Mouse (Mus musculus) ES-Bruce4 (cell line): ENCODE data around the gene Nr2c1. TPM values are rescaled to one million over a fixed set of nuclear protein-coding genes. Genes with fewer than 3 reads are reported as not detected.

ENCODE experiments used
- H3K27ac ChIP-seq: 2 replicates; pipeline ENCODE4 v1.5.1; 2012; ENCODE audit warnings: low read length, inconsistent platforms; ENCODE audit not compliant: insufficient read depth
- H3K27me3 ChIP-seq: 2 replicates; pipeline ENCODE4 v1.6.1; 2012; ENCODE audit warnings: mild to moderate bottlenecking, low read length, inconsistent platforms; ENCODE audit not compliant: control insufficient read depth, poor library complexity, insufficient read depth, severe bottlenecking
- H3K36me3 ChIP-seq: 2 replicates; pipeline ENCODE4 v1.6.1; 2012; ENCODE audit warnings: inconsistent platforms, mild to moderate bottlenecking, low read length, moderate library complexity; ENCODE audit not compliant: control insufficient read depth, poor library complexity, insufficient read depth, severe bottlenecking
- H3K4me1 ChIP-seq: one replicate; pipeline ENCODE4 v1.8.1; 2011; ENCODE audit warnings: low read length; ENCODE audit not compliant: control insufficient read depth, insufficient read depth
- H3K4me3 ChIP-seq: 2 replicates; pipeline ENCODE4 v1.5.1; 2011; ENCODE audit warnings: low read depth, mild to moderate bottlenecking, low read length
- H3K9ac ChIP-seq: 2 replicates; pipeline ENCODE4 v1.6.1; 2012; ENCODE audit warnings: low read depth, mild to moderate bottlenecking, inconsistent platforms; ENCODE audit not compliant: poor library complexity, severe bottlenecking
- H3K9me3 ChIP-seq: replicated peaks from 2 replicates; pipeline ENCODE4 v1.6.1; 2012; ENCODE audit warnings: mild to moderate bottlenecking, low read length, inconsistent platforms; ENCODE audit not compliant: control insufficient read depth, poor library complexity, insufficient read depth, severe bottlenecking
- CTCF ChIP-seq: IDR thresholded peaks from one replicate; pipeline ENCODE4 v1.8.1; 2011; ENCODE audit warnings: low read depth, low read length
- EP300 ChIP-seq: IDR thresholded peaks from 2 replicates; pipeline ENCODE4 v1.6.1; 2011; ENCODE audit warnings: low read depth, low read length; ENCODE audit not compliant: insufficient read depth
- POLR2A ChIP-seq: IDR thresholded peaks from one replicate; pipeline ENCODE4 v1.8.1; 2011; ENCODE audit warnings: low read length; ENCODE audit not compliant: insufficient read depth
- polyA plus RNA-seq: library from polyadenylated mRNA; stranded (reverse); fragments of >200 nt; gene quantifications from 2 replicates; pipeline ENCODE4 v1.2.4, GENCODE M21; 2011; ENCODE audit warnings: low read depth; ENCODE audit not compliant: missing spikeins, insufficient read depth, insufficient read length

The Nr2c1 gene
- polyA plus RNA-seq, 1 experiment, result 8.8 TPM

- Histone ChIP-seq H3K4me1 (no peaks in the 10 kb centered on the region), H3K9ac (no peak overlapping the region), H3K9me3 (no peaks in the 10 kb centered on the region), H3K36me3 (peaks cover 6% of the 10 kb centered on the region), H3K27ac (no peak overlapping the region), H3K4me3 (no peak overlapping the region), H3K27me3 (no peaks in the 10 kb centered on the region)
- TF ChIP-seq EP300 (no peak), POLR2A (no peak), CTCF (no peak)
These were observed 14.2 kb downstream of the Nr2c1 start for GRCm38 (mm10) chr10:94162031-94162430.

- Histone ChIP-seq H3K27ac (no peak overlapping the region), H3K9me3 (no peaks in the 10 kb centered on the region), H3K4me1 (no peaks in the 10 kb centered on the region), H3K4me3 (no peak overlapping the region), H3K36me3 (peaks cover 9% of the 10 kb centered on the region), H3K27me3 (no peaks in the 10 kb centered on the region), H3K9ac (no peak overlapping the region)
- TF ChIP-seq CTCF (no peak), POLR2A (no peak), EP300 (no peak)
These were observed 16.5 kb downstream of the Nr2c1 start for GRCm38 (mm10) chr10:94164104-94164845.

- Histone ChIP-seq H3K4me3 (no peak overlapping the region), H3K9me3 (no peaks in the 10 kb centered on the region), H3K4me1 (no peaks in the 10 kb centered on the region), H3K27ac (no peak overlapping the region), H3K27me3 (no peaks in the 10 kb centered on the region), H3K9ac (no peak overlapping the region), H3K36me3 (peaks cover 9% of the 10 kb centered on the region)
- TF ChIP-seq CTCF (no peak), EP300 (no peak), POLR2A (no peak)
These were observed 17.6 kb downstream of the Nr2c1 start for GRCm38 (mm10) chr10:94165426-94165825.

GRCm38 (mm10) chr10:94167051-94167750 lies 19.4 kb downstream of the Nr2c1 start:
- no peak for TF ChIP-seq EP300
- TF ChIP-seq CTCF, result no peak
- Histone ChIP-seq H3K36me3 (peaks cover 11% of the 10 kb centered on the region), H3K9me3 (no peaks in the 10 kb centered on the region)

GRCm38 (mm10) chr10:94171440-94172130 lies 23.8 kb downstream of the Nr2c1 start:
- H3K36me3 ChIP-seq, result peaks cover 9% of the 10 kb centered on the region
- H3K4me1 ChIP-seq, result peaks cover 1% of the 10 kb centered on the region
- TF ChIP-seq POLR2A, result no peak
- no peak for TF ChIP-seq CTCF
- TF ChIP-seq EP300, result no peak
- H3K9me3 ChIP-seq, result no peaks in the 10 kb centered on the region
- no peaks in the 10 kb centered on the region for H3K27me3 ChIP-seq
- no peak overlapping the region for H3K27ac ChIP-seq
- no peak overlapping the region for H3K4me3 ChIP-seq
- no peak overlapping the region for H3K9ac ChIP-seq

More at GRCm38 (mm10) chr10:94167051-94167750, 19.4 kb downstream of the Nr2c1 start:
- no peaks in the 10 kb centered on the region for H3K4me1 ChIP-seq
- no peak overlapping the region for H3K27ac ChIP-seq
- no peak overlapping the region for H3K4me3 ChIP-seq
- no peaks in the 10 kb centered on the region for H3K27me3 ChIP-seq
- no peak overlapping the region for H3K9ac ChIP-seq

- no peak overlapping the region for H3K4me3 ChIP-seq
- H3K36me3 ChIP-seq, result peaks cover 7% of the 10 kb centered on the region
- H3K4me1 ChIP-seq, result peaks cover 1% of the 10 kb centered on the region
- H3K9me3 ChIP-seq, result no peaks in the 10 kb centered on the region
- H3K27ac ChIP-seq, result no peak overlapping the region
- TF ChIP-seq EP300, result no peak
- TF ChIP-seq POLR2A, result no peak
- no peak for TF ChIP-seq CTCF
- no peaks in the 10 kb centered on the region for H3K27me3 ChIP-seq
- H3K9ac ChIP-seq, result no peak overlapping the region
These were observed 24.3 kb downstream of the Nr2c1 start for GRCm38 (mm10) chr10:94172137-94172536.
